ENCODE assay signal across 13 mouse cellular contexts in genomic region chr17:5804370-5805150, GRCm38 (mm10). TPM values are rescaled to one million over a fixed set of nuclear protein-coding genes. Genes with fewer than 3 reads are reported as not detected.
DNase-seq lines count a peak whose midpoint lies in the region; ATAC-seq and TF ChIP-seq lines count a peak whose summit lies in the region.
"Had no signal": no experiment of that assay in that cellular context is flagged by ENCODE, and none has a peak within 500 bp of the region (broad histone marks: within the 10 kb centered on the region; RNA-seq: fewer than 3 reads in every experiment).

No protein-coding gene starts in this region.

- H3K4me2 ChIP-seq in embryonic facial prominence, embryonic 15.5 days (replicated peaks) = no peak overlapping the region
- no peak overlapping the region for H3K4me2 ChIP-seq in hindbrain, postnatal 0 days (ENCODE audit: low read depth, low read length)
- H3K4me2 ChIP-seq: forebrain, embryonic 15.5 days; hindbrain, embryonic 12.5 days had no signal

- intact Hi-C loops in left cerebral cortex, adult 2 months (cut with DNase I) = no loop called here
- intact Hi-C loops in left cerebral cortex, postnatal 4 days (cut with DNase I) = no loop called here

- H3K36me3 ChIP-seq in MEL (ENCODE audit: control insufficient read depth in 1 of 2, insufficient read depth in 2 of 2, low read length in 2 of 2) = peaks cover 0 to 25% of the 10 kb centered on the region in 2 experiments; a peak in 2 of 4 replicates
- no peaks in the 10 kb centered on the region for H3K36me3 ChIP-seq in embryonic facial prominence, embryonic 15.5 days
- H3K36me3 ChIP-seq in hindbrain, postnatal 0 days (ENCODE audit: insufficient read depth, low read length) = no peaks in the 10 kb centered on the region
- H3K36me3 ChIP-seq: forebrain, embryonic 15.5 days; hindbrain, embryonic 12.5 days had no signal

- no peak for TF ChIP-seq RAD21 in MEL (IDR thresholded peaks at IDR 0.05; ENCODE audit: low read depth, low read length)

- peak; percentile 49; the same call in 1 of the 2 replicates for ATAC-seq in embryonic facial prominence, embryonic 15.5 days (ENCODE audit: insufficient number of reproducible peaks, low FRiP score, low TSS enrichment, low read depth)
- no peak for ATAC-seq in hindbrain, postnatal 0 days
- ATAC-seq: forebrain, embryonic 15.5 days had no signal

- no peaks in the 10 kb centered on the region for H3K27me3 ChIP-seq in MEL (ENCODE audit: control insufficient read depth in 1 of 2, insufficient read depth in 2 of 2, low read length in 2 of 2)
- H3K27me3 ChIP-seq in embryonic facial prominence, embryonic 15.5 days = no peaks in the 10 kb centered on the region
- no peaks in the 10 kb centered on the region for H3K27me3 ChIP-seq in hindbrain, postnatal 0 days (ENCODE audit: insufficient read depth, low read length)
- H3K27me3 ChIP-seq: forebrain, embryonic 15.5 days; hindbrain, embryonic 12.5 days; megakaryocyte, embryonic 14.5 days had no signal

- no peak overlapping the region for H3K9ac ChIP-seq in MEL (ENCODE audit: control insufficient read depth, low read depth, low read length, poor library complexity, severe bottlenecking)
- H3K9ac ChIP-seq in embryonic facial prominence, embryonic 15.5 days = no peak overlapping the region
- no peak overlapping the region for H3K9ac ChIP-seq in hindbrain, postnatal 0 days (replicated peaks; ENCODE audit: low read length)
- H3K9ac ChIP-seq: forebrain, embryonic 15.5 days; hindbrain, embryonic 12.5 days had no signal

- H3K4me3 ChIP-seq in left cerebral cortex, adult 2 months = no peak overlapping the region
- H3K4me3 ChIP-seq in MEL (ENCODE audit: control insufficient read depth in 1 of 2, insufficient read depth in 1 of 2, low read depth in 2 of 2, low read length in 2 of 2) = no peak overlapping the region
- H3K4me3 ChIP-seq in embryonic facial prominence, embryonic 15.5 days (replicated peaks) = no peak overlapping the region
- H3K4me3 ChIP-seq in hindbrain, postnatal 0 days (ENCODE audit: low read length) = no peak overlapping the region
- H3K4me3 ChIP-seq: forebrain, embryonic 15.5 days; hindbrain, embryonic 12.5 days; megakaryocyte, embryonic 14.5 days had no signal

- no peaks in the 10 kb centered on the region for H3K9me3 ChIP-seq in MEL (replicated peaks; ENCODE audit: insufficient read depth, low read length)
- no peaks in the 10 kb centered on the region for H3K9me3 ChIP-seq in embryonic facial prominence, embryonic 15.5 days (replicated peaks)
- H3K9me3 ChIP-seq in hindbrain, postnatal 0 days (ENCODE audit: low read length) = no peaks in the 10 kb centered on the region
- H3K9me3 ChIP-seq: forebrain, embryonic 15.5 days; hindbrain, embryonic 12.5 days; megakaryocyte, embryonic 14.5 days had no signal

- TF ChIP-seq CTCF in left cerebral cortex, adult 2 months (IDR thresholded peaks at IDR 0.05) = no peak
- no peak for TF ChIP-seq CTCF in MEL (IDR thresholded peaks at IDR 0.05 in 2 of 3, conservative IDR thresholded peaks at IDR 0.05 in 1 of 3; ENCODE audit: control insufficient read depth in 1 of 3, insufficient read depth in 1 of 3, low read depth in 2 of 3, low read length in 3 of 3, poor library complexity in 1 of 3, severe bottlenecking in 1 of 3)
- no peak for TF ChIP-seq CTCF in hindbrain, postnatal 0 days (IDR thresholded peaks at IDR 0.05; ENCODE audit: low read depth)

- peak overlapping the region; percentile 26; the same call in 1 of the 2 replicates for H3K27ac ChIP-seq in left cerebral cortex, adult 2 months
- no peak overlapping the region for H3K27ac ChIP-seq in MEL (ENCODE audit: control insufficient read depth, low read depth, low read length)
- H3K27ac ChIP-seq in embryonic facial prominence, embryonic 15.5 days (replicated peaks) = peak overlapping the region; percentile 83
- no peak overlapping the region for H3K27ac ChIP-seq in hindbrain, postnatal 0 days
- H3K27ac ChIP-seq: forebrain, embryonic 15.5 days; hindbrain, embryonic 12.5 days had no signal

- peaks cover 11 to 46% of the 10 kb centered on the region in 2 experiments for H3K4me1 ChIP-seq in MEL (ENCODE audit: control insufficient read depth in 1 of 2, insufficient read depth in 2 of 2, low read length in 2 of 2)
- H3K4me1 ChIP-seq in embryonic facial prominence, embryonic 15.5 days = peaks cover 29% of the 10 kb centered on the region
- no peaks in the 10 kb centered on the region for H3K4me1 ChIP-seq in hindbrain, postnatal 0 days (ENCODE audit: insufficient read depth, low read length)

- TF ChIP-seq POLR2A in MEL (IDR thresholded peaks at IDR 0.05; ENCODE audit: control insufficient read depth in 1 of 2, insufficient read depth in 1 of 2, low read depth in 1 of 2, low read length in 2 of 2, poor library complexity in 1 of 2) = no peak

- TF ChIP-seq EP300 in MEL (IDR thresholded peaks at IDR 0.05; ENCODE audit: low read depth in 1 of 2, low read length in 2 of 2) = peak; percentile 69 to 82

- peaks cover 9% of the 10 kb centered on the region for H3K79me2 ChIP-seq in MEL (ENCODE audit: control insufficient read depth, insufficient read depth, low read length, poor library complexity)

- DNase-seq in left cerebral cortex, adult 2 months (ENCODE audit: extremely low spot score in 1 of 2, low spot score in 2 of 2) = no peak
- DNase-seq in left cerebral cortex, postnatal 4 days = no peak
- DNase-seq in MEL (ENCODE audit: low read depth, low spot score) = peak; percentile 78
- peak; percentile 79 to 83 for DNase-seq in natural killer cell, adult 2 months (ENCODE audit: low spot score in 2 of 2)
- no peak for DNase-seq in ovary, postnatal 10 days (ENCODE audit: low spot score)
- DNase-seq in hindbrain, postnatal 0 days (ENCODE audit: low spot score) = no peak
- no peak for DNase-seq in thymus, postnatal 14 days
- DNase-seq: cerebellum, adult 9-10 months; layer of hippocampus, postnatal 36 days had no signal

- WGBS in embryonic facial prominence, embryonic 15.5 days = 40% methylated on average over 12 of the region's 12 CpGs
- 75% methylated on average over 12 of the region's 12 CpGs for WGBS in hindbrain, postnatal 0 days

TF ChIP-seq in MEL, 35 proteins besides CTCF, POLR2A, EP300 and RAD21:
- TF ChIP-seq HCFC1 (IDR thresholded peaks at IDR 0.05; ENCODE audit: low read depth, low read length) (no peak), USF1 (IDR thresholded peaks at IDR 0.05; ENCODE audit: low read depth, low read length) (0 out of 2 replicates have a peak, but pooled peaks have one; percentile 4), SIN3A (IDR thresholded peaks at IDR 0.05; ENCODE audit: low read length) (peak; percentile 63; the same call in 1 of the 2 replicates), TAL1 (IDR thresholded peaks at IDR 0.05; ENCODE audit: low read length) (peak; percentile 52), ZC3H11A (IDR thresholded peaks at IDR 0.05; ENCODE audit: low read depth, low read length) (0 out of 2 replicates have a peak, but pooled peaks have one; percentile 12), ELF1 (IDR thresholded peaks at IDR 0.05; ENCODE audit: low read depth, low read length) (no peak), ZNF384 (IDR thresholded peaks at IDR 0.05; ENCODE audit: low read depth, low read length) (no peak), TCF12 (IDR thresholded peaks at IDR 0.05; ENCODE audit: low read depth, low read length) (peak; percentile 80), RCOR1 (IDR thresholded peaks at IDR 0.05; ENCODE audit: low read depth, low read length) (peak; percentile 100), MXI1 (IDR thresholded peaks at IDR 0.05; ENCODE audit: low read depth, low read length) (peak; percentile 37; the same call in 1 of the 2 replicates), ZKSCAN1 (IDR thresholded peaks at IDR 0.05; ENCODE audit: low read depth, low read length) (no peak), POLR2AphosphoS2 (IDR thresholded peaks at IDR 0.05; ENCODE audit: low read length) (peak; percentile 51), GATA1 (IDR thresholded peaks at IDR 0.05; ENCODE audit: low read depth, low read length) (peak; percentile 88), MAFK (IDR thresholded peaks at IDR 0.05; ENCODE audit: borderline replicate concordance, low read depth, low read length) (peak; percentile 90), ETS1 (IDR thresholded peaks at IDR 0.05; ENCODE audit: low read depth, low read length) (peak; percentile 87), MEF2A (IDR thresholded peaks at IDR 0.05; ENCODE audit: extremely low read depth, insufficient replicate concordance, low read depth, low read length, poor library complexity, severe bottlenecking) (peak; percentile 57; the same call in 1 of the 2 replicates), MYC (IDR thresholded peaks at IDR 0.05; ENCODE audit: low read depth, low read length) (0 out of 2 replicates have a peak, but pooled peaks have one; percentile 43), BHLHE40 (IDR thresholded peaks at IDR 0.05; ENCODE audit: borderline replicate concordance, low read depth, low read length) (peak; percentile 73), UBTF (IDR thresholded peaks at IDR 0.05; ENCODE audit: borderline replicate concordance, insufficient read depth, low read depth, low read length) (no peak)
TF ChIP-seq in MEL: peak in this region for 14.

RNA-seq across cellular contexts. Expression of gene Snx9, which starts 36.6 kb away (rescaled TPM):
- total RNA-seq in left cerebral cortex, adult 2 months (2021) = 10 to 100 TPM; 14.7 to 16.6 TPM
- 10 to 100 TPM; 10.2 to 10.4 TPM for total RNA-seq in left cerebral cortex, postnatal 4 days (2021)
- 12.6 and 12.9 TPM in 2 replicates for total RNA-seq in MEL (2012; rRNA removed)
- 10 to 100 TPM in 1 of 2 experiments, not detected in 1; 22.8 TPM for polyA plus RNA-seq in MEL (2012; ENCODE audit: insufficient read depth in 1 of 2, insufficient read length in 2 of 2, low read depth in 1 of 2, low replicate concordance in 2 of 2, missing spikeins in 1 of 2)
- polyA plus RNA-seq in embryonic facial prominence, embryonic 15.5 days (2015; fragmentation: Nextera tagmentation; extraction: Ambion mirVana) = 31.0 and 33.3 TPM in 2 replicates
- 6.2 and 12.5 TPM in 2 replicates for total RNA-seq in hindbrain, postnatal 0 days (2014; rRNA removed)
- 6.7 and 7.0 TPM in 2 replicates for polyA plus RNA-seq in hindbrain, postnatal 0 days (2015; fragmentation: Nextera tagmentation; extraction: Ambion mirVana)

Comparison
In these comparisons a context has a peak if more than half of its experiments do, and no peak if none do; other contexts are left out.
1. DNase-seq: peak in MEL (single experiment) and natural killer cell, adult 2 months (2 of 2); none in left cerebral cortex, adult 2 months (0 of 2), left cerebral cortex, postnatal 4 days (single experiment), ovary, postnatal 10 days (single experiment), hindbrain, postnatal 0 days (single experiment) and thymus, postnatal 14 days (single experiment).
2. H3K27ac ChIP-seq: peak in left cerebral cortex, adult 2 months (single experiment) and embryonic facial prominence, embryonic 15.5 days (single experiment); none in MEL (single experiment) and hindbrain, postnatal 0 days (single experiment).